Mouse (Mus musculus) monocyte, adult 2 months (primary cell): ENCODE results near the gene Gm20431.
"Not testable (repeated sequence)": the region's sequence is repeated elsewhere in the genome, so short reads cannot be mapped to it uniquely, and the experiment has no call there.

ENCODE experiments used
- DNase-seq, 2 experiments: peaks; one replicate each; pipeline ENCODE4 v3.0.0; 2022; ENCODE audit warnings: low spot score in 2 of 2, low read depth in 1 of 2

Gene Gm20431

GRCm38 (mm10) chr2:167660611-167660971, 705 bp downstream of the Gm20431 start:
- DNase-seq = no peak

- DNase-seq = no peak
These were observed 1.3 kb downstream of the Gm20431 start for GRCm38 (mm10) chr2:167659847-167660610.

- no peak for DNase-seq
These were observed 2.0 kb downstream of the Gm20431 start for GRCm38 (mm10) chr2:167659177-167659846.

GRCm38 (mm10) chr2:167658712-167659111, 2.6 kb downstream of the Gm20431 start:
- no peak for DNase-seq

- DNase-seq = no peak
These were observed 3.3 kb downstream of the Gm20431 start for GRCm38 (mm10) chr2:167657973-167658372.

GRCm38 (mm10) chr2:167656629-167657478, 4.4 kb downstream of the Gm20431 start:
- DNase-seq = peak; percentile 82 to 87

- no peak for DNase-seq
These were observed 6.2 kb downstream of the Gm20431 start for GRCm38 (mm10) chr2:167654911-167655600.

GRCm38 (mm10) chr2:167652694-167653093, 8.6 kb downstream of the Gm20431 start:
- DNase-seq = no peak

- DNase-seq = no peak
These were observed 9.7 kb downstream of the Gm20431 start for GRCm38 (mm10) chr2:167651622-167652021.

- peak; percentile 62 to 64 for DNase-seq
These were observed 11.8 kb downstream of the Gm20431 start for GRCm38 (mm10) chr2:167649290-167650032.

GRCm38 (mm10) chr2:167646411-167646810, 14.9 kb downstream of the Gm20431 start:
- no peak for DNase-seq

- DNase-seq = not testable (repeated sequence)
These were observed 17.8 kb downstream of the Gm20431 start for GRCm38 (mm10) chr2:167643356-167644052.

GRCm38 (mm10) chr2:167642164-167642563, 19.1 kb downstream of the Gm20431 start:
- no peak for DNase-seq

- DNase-seq = peak in 1 of 2 experiments; percentile 57
These were observed 20.0 kb downstream of the Gm20431 start for GRCm38 (mm10) chr2:167641337-167641736.

- no peak for DNase-seq
These were observed 21.0 kb downstream of the Gm20431 start for GRCm38 (mm10) chr2:167640279-167640678.

- no peak for DNase-seq
These were observed 26.3 kb downstream of the Gm20431 start for GRCm38 (mm10) chr2:167634865-167635512.

GRCm38 (mm10) chr2:167634338-167634770, 26.9 kb downstream of the Gm20431 start:
- peak; percentile 87 to 90 for DNase-seq

GRCm38 (mm10) chr2:167633537-167633872, 27.8 kb downstream of the Gm20431 start:
- no peak for DNase-seq
